Mouse (Mus musculus): Measurements from ENCODE around the gene Crtc1. TPM values are rescaled to one million over a fixed set of nuclear protein-coding genes. Genes with fewer than 3 reads are reported as not detected.

Crtc1 gene
- 45.9 and 55.1 TPM in 2 replicates for polyA plus RNA-seq (2015; fragmentation: Nextera tagmentation; extraction: Ambion mirVana)

DNA sequence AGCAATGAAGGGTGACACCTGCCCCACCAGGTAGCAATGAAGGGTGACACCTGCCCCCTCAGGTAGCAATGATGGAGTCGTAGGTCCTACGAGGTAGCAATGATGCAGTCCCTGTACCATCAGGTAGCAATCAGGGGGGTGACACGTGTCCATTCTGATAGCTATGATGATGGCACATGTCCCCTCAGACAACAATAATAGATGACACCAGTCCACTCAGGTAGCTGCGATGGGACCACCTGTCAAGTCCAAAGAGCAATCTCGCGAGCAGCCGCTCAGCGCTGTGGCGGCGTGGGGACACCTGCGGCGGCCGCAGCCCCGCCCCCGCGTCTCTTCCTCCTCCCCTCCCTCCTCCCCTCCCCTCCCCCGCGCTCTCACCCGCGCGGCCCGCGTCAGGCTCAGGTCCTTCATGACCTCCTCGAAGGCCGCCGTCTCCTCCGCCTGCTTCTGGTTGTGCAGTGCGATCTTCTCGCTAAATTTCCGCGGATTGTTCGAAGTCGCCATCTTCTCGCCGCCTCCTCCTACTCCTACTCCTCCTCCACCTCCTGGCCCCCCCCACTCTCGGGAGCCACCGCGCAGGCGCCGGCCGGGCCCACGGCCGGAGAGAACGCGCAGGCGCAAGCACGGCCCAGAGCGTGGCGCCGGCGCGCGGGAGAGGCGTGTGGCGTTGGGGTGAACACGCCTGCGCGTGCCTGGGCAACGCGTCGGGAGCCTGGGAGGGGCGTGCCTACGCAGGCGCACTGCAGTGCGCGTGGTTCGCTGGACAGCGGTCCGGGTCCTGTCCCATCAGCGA is at the start of gene Crtc1:
Gene Crtc1, minus strand, starts transcription at position 525 of the 793 bp plus-strand sequence.
- H3K4me3 ChIP-seq (ENCODE audit: low read length) = peak within 1 kb of the TSS; percentile 66
- peak within 1 kb of the TSS; percentile 88 for H3K27ac ChIP-seq (ENCODE audit: low read depth, low read length)
- H3K4me1 ChIP-seq (ENCODE audit: control insufficient read depth, insufficient read depth, low read depth, low read length) = peaks cover 10% of the 10 kb centered on the region
- H3K27me3 ChIP-seq (replicated peaks; ENCODE audit: control insufficient read depth, insufficient read depth, low read length) = no peaks in the 10 kb centered on the region
- H3K4me2 ChIP-seq (ENCODE audit: low read length) = peak within 1 kb of the TSS; percentile 79
- H3K9me3 ChIP-seq (ENCODE audit: control insufficient read depth, low read length) = no peaks in the 10 kb centered on the region
- ATAC-seq = peak; percentile 98
- no peaks in the 10 kb centered on the region for H3K36me3 ChIP-seq (ENCODE audit: control insufficient read depth, insufficient read depth, low read length)
- H3K9ac ChIP-seq (ENCODE audit: low read depth, low read length) = peak within 1 kb of the TSS; percentile 76
- under 1% methylated on average over 60 of the region's 70 CpGs for WGBS

DNA sequence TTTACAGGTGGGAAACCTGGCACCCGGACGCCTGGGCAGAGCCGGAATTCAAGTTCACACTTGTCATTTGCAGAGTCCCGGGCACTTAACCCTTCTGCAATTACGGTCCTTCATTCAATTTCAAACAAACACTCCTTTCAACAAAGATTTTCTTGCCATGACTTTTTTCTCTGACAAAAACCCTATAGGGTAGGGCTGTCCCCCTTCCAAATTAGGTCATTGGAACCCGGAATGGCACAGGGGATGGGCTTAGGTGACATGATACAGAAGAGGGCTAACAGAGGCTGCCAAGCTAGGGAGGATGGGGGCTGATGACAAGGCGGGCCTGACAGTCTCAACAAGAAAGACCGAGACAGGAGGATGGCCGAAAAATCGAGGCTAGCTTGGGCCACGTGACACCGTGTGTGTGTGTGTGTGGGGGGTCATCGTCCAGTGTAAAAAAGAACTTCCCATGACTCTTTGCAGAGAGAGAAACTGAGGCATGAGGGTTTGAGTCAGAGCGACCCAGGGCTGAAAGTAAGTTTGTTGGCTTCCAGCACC is 49.6 kb upstream of the Crtc1 start:
- H3K9ac ChIP-seq (ENCODE audit: low read depth, low read length) = no peak overlapping the region
- WGBS = 5% methylated on average over 14 of the region's 14 CpGs
- peaks cover 4% of the 10 kb centered on the region; the same call in 1 of the 2 replicates for H3K36me3 ChIP-seq (ENCODE audit: control insufficient read depth, insufficient read depth, low read length)

DNA sequence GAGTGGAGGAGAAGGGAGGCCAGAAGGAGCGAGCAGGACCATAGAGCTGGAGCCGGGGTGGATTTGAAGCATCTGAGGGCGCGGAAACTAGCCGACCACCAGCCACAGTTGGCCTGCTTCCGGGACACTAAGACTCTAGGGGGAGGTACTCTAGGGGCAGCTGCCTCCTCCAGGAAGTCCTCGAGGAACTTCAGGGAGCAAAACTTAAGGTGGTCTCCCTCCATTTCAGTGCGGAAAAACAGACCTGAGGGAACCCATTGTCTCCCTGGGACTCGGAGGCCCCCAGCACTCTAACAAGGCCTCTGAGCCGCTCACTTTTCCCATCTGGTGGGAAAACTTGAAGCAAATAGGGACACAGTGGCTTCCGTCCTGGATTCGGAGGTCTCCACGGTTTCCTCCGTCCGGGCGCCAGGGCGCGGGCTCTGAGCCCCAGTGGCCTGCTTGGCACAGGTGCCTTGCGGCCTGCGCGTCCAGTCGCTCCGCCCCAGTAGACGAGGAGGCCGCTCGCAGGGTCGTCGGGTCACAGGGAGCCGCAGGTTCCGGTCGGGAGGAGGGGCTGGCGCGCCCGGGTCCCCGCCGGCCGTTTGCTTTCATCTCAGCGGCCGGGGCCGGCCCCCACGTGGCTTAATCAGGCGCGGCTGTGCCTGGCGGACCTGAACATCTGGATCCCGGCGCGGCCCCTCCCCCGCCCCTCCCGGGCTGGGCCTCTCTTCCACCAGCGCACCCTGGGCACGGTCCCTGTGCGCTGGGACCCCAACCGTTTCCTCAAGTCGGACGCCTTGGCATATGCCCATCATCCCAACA is 48.8 kb upstream of the Crtc1 start:
- Histone ChIP-seq H3K4me2 (ENCODE audit: low read length) (peak overlapping the region; percentile 72), H3K36me3 (ENCODE audit: control insufficient read depth, insufficient read depth, low read length) (peaks cover 6% of the 10 kb centered on the region; the same call in 1 of the 2 replicates), H3K4me1 (ENCODE audit: control insufficient read depth, insufficient read depth, low read depth, low read length) (peaks cover 31% of the 10 kb centered on the region), H3K9ac (ENCODE audit: low read depth, low read length) (peak overlapping the region; percentile 54), H3K9me3 (ENCODE audit: control insufficient read depth, low read length) (no peaks in the 10 kb centered on the region), H3K27me3 (replicated peaks; ENCODE audit: control insufficient read depth, insufficient read depth, low read length) (peaks cover 53% of the 10 kb centered on the region), H3K27ac (ENCODE audit: low read depth, low read length) (no peak overlapping the region), H3K4me3 (ENCODE audit: low read length) (peak overlapping the region; percentile 32)
- no peak for ATAC-seq
- 2% methylated on average over 50 of the region's 55 CpGs for WGBS

More for the DNA sequence above, 49.6 kb upstream of the Crtc1 start:
- no peak overlapping the region; the same call in 1 of the 2 replicates for H3K4me2 ChIP-seq (ENCODE audit: low read length)
- H3K4me3 ChIP-seq (ENCODE audit: low read length) = peak overlapping the region; percentile 13; the same call in 1 of the 2 replicates
- H3K9me3 ChIP-seq (ENCODE audit: control insufficient read depth, low read length) = no peaks in the 10 kb centered on the region
- peaks cover 39% of the 10 kb centered on the region for H3K4me1 ChIP-seq (ENCODE audit: control insufficient read depth, insufficient read depth, low read depth, low read length)
- H3K27ac ChIP-seq (ENCODE audit: low read depth, low read length) = no peak overlapping the region
- H3K27me3 ChIP-seq (replicated peaks; ENCODE audit: control insufficient read depth, insufficient read depth, low read length) = peaks cover 58% of the 10 kb centered on the region
- ATAC-seq = no peak

DNA sequence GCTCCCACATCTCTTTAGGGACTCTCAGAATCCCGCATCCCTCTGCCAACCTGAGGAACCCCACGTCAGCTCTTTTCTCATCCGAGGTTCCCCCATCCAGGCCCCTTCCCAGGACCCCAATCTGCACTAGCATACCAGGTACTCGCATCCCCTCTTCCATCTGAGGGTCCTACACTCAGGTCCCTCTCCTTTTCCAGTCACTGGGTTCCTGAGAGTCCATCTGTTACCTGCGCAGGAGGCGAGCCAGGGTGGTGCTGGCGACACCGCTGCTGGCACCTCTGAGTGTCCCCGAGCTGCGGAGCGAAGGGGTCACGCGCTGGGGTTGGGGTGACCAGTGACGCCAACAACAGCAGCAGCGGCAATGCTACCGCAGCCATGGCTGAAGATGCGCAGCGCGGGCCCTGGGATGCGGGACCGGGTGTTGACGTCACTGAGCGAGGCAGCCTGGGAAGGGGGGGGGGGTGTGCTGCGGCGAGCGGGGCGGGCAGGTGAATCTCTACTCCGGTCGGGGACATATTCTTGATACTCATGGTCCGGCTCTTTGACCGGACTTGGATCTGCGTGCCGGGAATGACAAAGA is 47.7 kb upstream of the Crtc1 start, which contains the start of gene Tmem59l:
Gene Tmem59l, minus strand, starts transcription at position 418 of the 580 bp plus-strand sequence.
- WGBS = 4% methylated on average over 32 of the region's 33 CpGs
- H3K27ac ChIP-seq (ENCODE audit: low read depth, low read length) = peak within 1 kb of the TSS; percentile 45; the same call in 1 of the 2 replicates
- H3K4me2 ChIP-seq (ENCODE audit: low read length) = peak within 1 kb of the TSS; percentile 72
- H3K9ac ChIP-seq (ENCODE audit: low read depth, low read length) = peak within 1 kb of the TSS; percentile 89
- no peaks in the 10 kb centered on the region for H3K9me3 ChIP-seq (ENCODE audit: control insufficient read depth, low read length)
- peak; percentile 73 for ATAC-seq
- H3K27me3 ChIP-seq (replicated peaks; ENCODE audit: control insufficient read depth, insufficient read depth, low read length) = peaks cover 48% of the 10 kb centered on the region
- H3K36me3 ChIP-seq (ENCODE audit: control insufficient read depth, insufficient read depth, low read length) = peaks cover 6% of the 10 kb centered on the region; the same call in 1 of the 2 replicates
- peak within 1 kb of the TSS; percentile 60 for H3K4me3 ChIP-seq (ENCODE audit: low read length)
- peaks cover 22% of the 10 kb centered on the region for H3K4me1 ChIP-seq (ENCODE audit: control insufficient read depth, insufficient read depth, low read depth, low read length)

DNA sequence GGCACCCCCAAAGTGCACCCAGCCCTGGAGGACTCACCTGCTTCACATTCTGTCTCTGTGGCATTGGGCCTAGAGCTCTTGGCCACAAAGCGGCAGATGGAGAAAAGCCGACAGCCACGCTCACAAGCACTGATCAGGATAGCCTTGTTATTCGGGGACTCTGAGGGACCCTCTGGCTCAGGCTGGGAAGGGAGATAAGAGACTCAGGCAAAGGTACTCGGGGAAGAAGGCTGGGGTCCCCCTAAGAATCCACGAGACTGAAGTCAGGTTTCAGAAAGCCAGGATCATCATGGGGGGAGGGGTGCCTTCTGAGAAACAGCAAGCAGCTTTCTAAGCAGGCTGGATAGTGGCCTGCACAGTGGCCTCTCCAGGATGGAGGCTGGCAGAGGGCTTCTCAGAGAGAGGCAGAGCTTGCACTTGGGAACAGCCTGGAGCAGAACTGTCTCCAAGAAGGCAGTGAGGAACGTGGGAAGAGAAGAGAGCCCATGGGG is 46.9 kb upstream of the Crtc1 start:
- peak overlapping the region; percentile 72 for H3K4me2 ChIP-seq (ENCODE audit: low read length)
- no peaks in the 10 kb centered on the region for H3K9me3 ChIP-seq (ENCODE audit: control insufficient read depth, low read length)
- peaks cover 6% of the 10 kb centered on the region; the same call in 1 of the 2 replicates for H3K36me3 ChIP-seq (ENCODE audit: control insufficient read depth, insufficient read depth, low read length)
- ATAC-seq = peak; percentile 7
- H3K9ac ChIP-seq (ENCODE audit: low read depth, low read length) = peak overlapping the region; percentile 89
- H3K4me1 ChIP-seq (ENCODE audit: control insufficient read depth, insufficient read depth, low read depth, low read length) = peaks cover 22% of the 10 kb centered on the region
- H3K27ac ChIP-seq (ENCODE audit: low read depth, low read length) = no peak overlapping the region
- H3K27me3 ChIP-seq (replicated peaks; ENCODE audit: control insufficient read depth, insufficient read depth, low read length) = peaks cover 42% of the 10 kb centered on the region
- whole genome bisulfite sequencing = 52% methylated on average over 7 of the region's 7 CpGs
- H3K4me3 ChIP-seq (ENCODE audit: low read length) = peak overlapping the region; percentile 60

DNA sequence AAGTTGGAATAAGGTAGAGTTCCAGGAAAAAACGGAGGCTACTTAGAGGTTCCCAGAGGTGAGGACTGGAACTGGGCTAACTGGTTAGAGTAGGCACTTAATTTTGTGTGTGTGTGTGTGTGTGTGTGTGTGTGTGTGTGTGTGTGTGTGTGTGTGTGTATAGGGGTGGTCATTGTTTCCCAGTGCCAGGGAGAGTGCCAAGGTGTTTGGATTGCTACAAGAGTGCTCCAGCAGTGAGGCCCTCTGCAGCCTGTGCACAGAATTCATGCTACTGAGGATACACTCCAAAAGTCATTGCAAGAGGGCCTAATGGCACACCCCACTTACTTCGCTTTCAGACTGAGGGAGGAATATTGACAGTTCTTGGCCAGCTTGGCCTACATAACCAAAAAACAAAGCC is 43.6 kb upstream of the Crtc1 start:
- no peaks in the 10 kb centered on the region for H3K9me3 ChIP-seq (ENCODE audit: control insufficient read depth, low read length)
- no peak overlapping the region for H3K4me2 ChIP-seq (ENCODE audit: low read length)
- no peak overlapping the region for H3K27ac ChIP-seq (ENCODE audit: low read depth, low read length)
- H3K36me3 ChIP-seq (ENCODE audit: control insufficient read depth, insufficient read depth, low read length) = peaks cover 6% of the 10 kb centered on the region; the same call in 1 of the 2 replicates
- peaks cover 18% of the 10 kb centered on the region for H3K27me3 ChIP-seq (replicated peaks; ENCODE audit: control insufficient read depth, insufficient read depth, low read length)
- no peak for ATAC-seq
- 67% methylated on average over 2 of the region's 2 CpGs for WGBS
- H3K4me1 ChIP-seq (ENCODE audit: control insufficient read depth, insufficient read depth, low read depth, low read length) = peaks cover 10% of the 10 kb centered on the region
- H3K4me3 ChIP-seq (ENCODE audit: low read length) = no peak overlapping the region
- no peak overlapping the region for H3K9ac ChIP-seq (ENCODE audit: low read depth, low read length)

DNA sequence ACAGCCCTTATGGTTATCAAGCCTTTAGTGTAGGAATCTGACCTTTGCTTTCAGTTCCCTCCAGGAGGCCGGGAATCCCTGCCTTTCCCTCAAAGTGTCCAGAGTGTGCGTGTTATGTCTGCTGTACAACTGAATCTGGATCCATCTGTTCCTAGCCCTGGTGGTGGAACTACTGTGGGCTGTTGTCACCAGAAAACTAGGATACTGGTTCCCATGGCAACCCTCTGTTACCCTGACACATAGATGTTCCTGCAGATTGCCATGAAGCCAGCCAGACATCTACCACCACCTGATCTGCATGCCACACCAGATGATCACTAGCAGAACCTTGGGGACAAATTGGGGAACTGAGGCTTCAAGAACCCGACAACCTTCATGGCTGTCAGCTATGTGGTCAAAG is 42.5 kb upstream of the Crtc1 start:
- H3K27me3 ChIP-seq (replicated peaks; ENCODE audit: control insufficient read depth, insufficient read depth, low read length) = peaks cover 16% of the 10 kb centered on the region
- 76% methylated on average over 3 of the region's 3 CpGs for WGBS
- no peak for ATAC-seq
- no peak overlapping the region for H3K27ac ChIP-seq (ENCODE audit: low read depth, low read length)
- H3K9me3 ChIP-seq (ENCODE audit: control insufficient read depth, low read length) = no peaks in the 10 kb centered on the region
- H3K4me3 ChIP-seq (ENCODE audit: low read length) = no peak overlapping the region
- peaks cover 6% of the 10 kb centered on the region; the same call in 1 of the 2 replicates for H3K36me3 ChIP-seq (ENCODE audit: control insufficient read depth, insufficient read depth, low read length)
- peaks cover 12% of the 10 kb centered on the region for H3K4me1 ChIP-seq (ENCODE audit: control insufficient read depth, insufficient read depth, low read depth, low read length)
- no peak overlapping the region for H3K4me2 ChIP-seq (ENCODE audit: low read length)
- H3K9ac ChIP-seq (ENCODE audit: low read depth, low read length) = no peak overlapping the region

DNA sequence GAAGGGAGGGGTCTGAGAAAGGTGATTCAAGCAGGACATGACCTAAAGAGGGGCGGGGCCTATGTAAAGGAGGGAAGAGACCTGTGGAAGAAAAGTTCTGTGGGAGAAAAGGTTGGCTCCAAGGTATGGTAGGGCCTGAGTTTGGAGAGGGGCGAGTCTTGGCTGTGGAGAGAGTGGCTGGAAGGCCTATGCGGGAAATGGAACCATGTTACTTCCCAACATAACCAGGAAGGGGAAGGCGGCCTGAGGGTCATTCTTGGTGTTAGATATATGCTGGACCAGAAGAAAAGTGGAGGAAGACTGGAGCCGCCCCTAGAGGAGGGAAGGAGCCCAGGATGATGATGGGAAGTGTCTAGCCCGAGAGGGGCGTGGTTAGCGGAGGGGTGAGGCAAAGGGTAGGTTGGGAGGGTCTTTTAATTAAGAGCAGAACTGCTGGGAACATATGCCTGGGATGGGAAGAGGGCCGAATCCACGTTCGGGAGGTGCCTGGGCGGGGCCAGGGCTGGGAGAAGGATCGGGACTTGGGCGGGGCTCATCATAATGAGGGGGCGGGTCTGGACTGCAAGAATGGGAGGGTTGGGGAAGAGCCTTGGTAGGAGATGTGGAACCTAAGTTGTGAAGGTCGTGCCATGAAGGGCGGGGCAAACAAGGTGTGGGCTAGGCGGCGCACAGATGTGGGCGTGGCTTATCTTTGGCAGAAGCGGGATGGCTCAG is 38.0 kb upstream of the Crtc1 start:
- peak overlapping the region; percentile 96 for H3K9ac ChIP-seq (ENCODE audit: low read depth, low read length)
- H3K4me1 ChIP-seq (ENCODE audit: control insufficient read depth, insufficient read depth, low read depth, low read length) = peaks cover 19% of the 10 kb centered on the region
- ATAC-seq = peak; percentile 26
- peak overlapping the region; percentile 89 for H3K4me3 ChIP-seq (ENCODE audit: low read length)
- 0 out of 2 replicates have a peak, but pooled peaks cover 3% of the 10 kb centered on the region for H3K27me3 ChIP-seq (replicated peaks; ENCODE audit: control insufficient read depth, insufficient read depth, low read length)
- no peaks in the 10 kb centered on the region for H3K9me3 ChIP-seq (ENCODE audit: control insufficient read depth, low read length)
- 5% methylated on average over 21 of the region's 21 CpGs for WGBS
- no peak overlapping the region for H3K27ac ChIP-seq (ENCODE audit: low read depth, low read length)
- H3K4me2 ChIP-seq (ENCODE audit: low read length) = peak overlapping the region; percentile 90
- H3K36me3 ChIP-seq (ENCODE audit: control insufficient read depth, insufficient read depth, low read length) = no peaks in the 10 kb centered on the region
